Mouse (Mus musculus) spleen, adult 2 months (tissue): ENCODE data around the gene Acp7.

Source experiments
- CTCF ChIP-seq: fragments of 200-500 bp; IDR thresholded peaks from 2 replicates; pipeline ENCODE4 v1.5.1; 2011; ENCODE audit warnings: mild to moderate bottlenecking, inconsistent platforms; ENCODE audit not compliant: insufficient read depth, insufficient read length, insufficient replicate concordance; ENCODE audit errors: extremely low read depth
- POLR2A ChIP-seq: fragments of 200-500 bp; IDR thresholded peaks from 2 replicates; pipeline ENCODE4 v1.6.1; 2011; ENCODE audit warnings: low read depth, low read length, inconsistent platforms

- TF ChIP-seq CTCF (no peak), POLR2A (no peak)
These were observed 52.5 kb downstream of the Acp7 start for GRCm38 (mm10) chr7:28578543-28579053.
